Mouse (Mus musculus): ENCODE measurements around the gene Irf9. TPM values are rescaled to one million over a fixed set of nuclear protein-coding genes. Genes with fewer than 3 reads are reported as not detected.

Irf9 gene
- total RNA-seq, 2 experiments from 2014 or later = 11.5 to 15.7 TPM

DNA sequence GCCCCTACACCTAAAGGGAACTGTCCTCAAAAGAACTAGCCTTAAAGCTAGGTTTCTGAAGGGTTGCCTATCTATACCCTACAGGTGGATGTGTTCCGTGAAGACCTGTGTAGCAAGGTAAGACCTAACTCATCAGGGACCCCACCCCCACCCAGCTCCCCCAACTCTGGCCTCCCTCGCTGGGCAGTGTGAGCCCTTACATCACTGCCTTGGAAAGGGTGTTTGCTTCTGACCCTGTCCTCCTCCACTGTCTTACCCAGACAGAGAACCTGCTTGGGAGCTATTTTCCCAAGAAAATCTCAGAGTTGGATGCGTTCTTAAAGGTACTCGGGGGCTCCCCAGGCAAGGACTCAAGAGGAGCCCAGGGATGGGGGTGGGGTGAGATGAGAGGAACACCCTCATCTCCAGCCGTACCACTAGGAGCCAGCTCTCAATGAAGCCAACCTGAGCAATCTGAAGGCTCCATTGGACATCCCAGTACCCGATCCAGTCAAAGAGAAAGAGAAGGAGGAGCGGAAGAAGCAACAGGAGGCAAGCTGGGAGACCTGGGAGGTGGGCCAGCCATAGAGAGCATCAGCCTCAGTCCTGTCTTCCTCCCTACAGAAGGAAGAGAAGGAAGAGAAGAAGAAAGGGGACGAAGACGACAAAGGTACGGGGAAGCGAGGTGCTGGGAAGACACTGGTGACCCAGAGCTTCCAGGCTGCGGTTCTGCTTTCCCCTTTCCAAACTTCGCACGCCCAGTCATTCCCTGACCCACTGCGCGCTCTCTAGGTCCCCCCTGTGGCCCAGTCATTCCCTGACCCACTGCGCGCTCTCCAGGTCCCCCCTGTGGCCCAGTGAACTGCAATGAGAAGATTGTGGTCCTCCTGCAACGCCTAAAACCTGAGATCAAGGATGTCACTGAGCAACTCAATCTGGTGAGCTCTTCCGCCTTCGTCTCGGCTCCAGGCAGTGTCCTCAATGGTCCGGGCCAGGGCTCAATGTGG, 23.6 kb upstream of the Irf9 start:
- intact Hi-C loops (cut with DNase I) = no loop called here
- no peak for DNase-seq

DNA sequence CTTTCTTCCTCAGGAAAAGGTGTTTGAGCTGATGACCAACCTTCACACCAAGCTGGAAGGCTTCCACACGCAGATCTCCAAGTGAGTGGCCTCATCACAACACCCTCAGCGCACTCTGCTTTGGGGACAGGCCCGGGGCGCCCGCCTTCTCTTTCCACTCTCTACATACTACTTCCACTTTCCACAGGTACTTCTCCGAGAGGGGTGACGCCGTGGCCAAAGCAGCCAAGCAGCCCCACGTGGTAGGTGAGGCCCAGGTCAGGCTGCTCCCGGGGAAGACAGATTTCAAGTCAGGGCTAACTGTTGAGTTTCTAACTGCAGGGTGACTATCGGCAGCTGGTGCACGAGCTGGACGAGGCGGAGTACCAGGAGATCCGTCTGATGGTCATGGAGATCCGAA, 22.6 kb upstream of the Irf9 start:
- DNase-seq = no peak

GRCm38 (mm10) chr14:55581981-55582681, 21.2 kb upstream of the Irf9 start:
- DNase-seq = no peak
- intact Hi-C loops (cut with DNase I) = no loop called here

More for the DNA sequence above, 22.6 kb upstream of the Irf9 start:
- intact Hi-C loops (cut with DNase I) = no loop called here

- intact Hi-C loops (cut with DNase I) = no loop called here
- no peak for DNase-seq
Measured at GRCm38 (mm10) chr14:55584303-55584701, 19.1 kb upstream of the Irf9 start.

DNA sequence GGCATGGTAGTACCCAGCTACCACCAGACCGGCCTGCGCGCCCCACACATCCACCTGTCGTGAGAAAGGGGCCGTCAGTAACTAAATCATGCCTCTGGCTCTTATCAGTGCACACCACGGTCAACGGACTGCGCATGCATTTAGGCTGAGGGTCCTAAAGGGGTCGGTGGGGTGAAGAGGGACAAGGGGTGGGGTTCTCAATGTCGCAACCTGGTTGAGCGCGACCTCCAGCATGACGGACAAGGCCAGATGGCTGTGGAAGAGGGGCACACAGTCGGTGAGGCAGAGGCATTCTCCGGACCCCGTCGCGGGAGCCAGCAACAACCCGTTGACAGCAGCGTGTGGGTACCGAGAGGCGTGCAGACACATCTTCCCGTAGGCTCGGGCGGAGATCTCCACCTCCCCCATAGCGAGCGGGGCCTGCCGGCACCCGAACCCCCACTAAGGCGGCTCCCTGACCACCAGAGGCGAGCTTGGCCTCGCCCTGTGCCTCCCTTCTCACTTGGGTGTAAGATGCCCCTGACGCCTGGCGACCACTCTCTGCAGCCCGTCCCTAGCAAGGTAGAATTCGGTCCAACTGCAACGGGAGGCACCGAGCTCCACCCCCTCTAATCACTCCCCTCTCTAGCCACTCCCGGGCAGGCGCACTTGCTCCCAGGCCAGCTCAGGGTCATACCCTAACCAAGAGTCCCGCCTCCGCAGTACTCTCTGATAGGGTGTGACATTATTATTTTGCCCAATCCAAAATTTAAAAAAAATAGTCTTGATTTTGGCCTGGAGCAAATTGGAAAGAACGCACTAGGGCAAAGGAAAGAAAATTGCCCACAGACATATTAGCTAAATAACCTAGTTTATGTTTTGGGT, 18.4 kb upstream of the Irf9 start, which contains the start of gene Emc9:
TSS of gene Emc9 (minus strand) at position 601 of the 864 bp plus-strand sequence.
- peak; percentile 62 for DNase-seq
- intact Hi-C loops (cut with DNase I) = no loop called here

GRCm38 (mm10) chr14:55585566-55585960, 17.8 kb upstream of the Irf9 start:
- intact Hi-C loops (cut with DNase I) = no loop called here
- DNase-seq = no peak

GRCm38 (mm10) chr14:55586149-55586548, 17.2 kb upstream of the Irf9 start:
- DNase-seq = no peak
- intact Hi-C loops (cut with DNase I) = no loop called here

DNA sequence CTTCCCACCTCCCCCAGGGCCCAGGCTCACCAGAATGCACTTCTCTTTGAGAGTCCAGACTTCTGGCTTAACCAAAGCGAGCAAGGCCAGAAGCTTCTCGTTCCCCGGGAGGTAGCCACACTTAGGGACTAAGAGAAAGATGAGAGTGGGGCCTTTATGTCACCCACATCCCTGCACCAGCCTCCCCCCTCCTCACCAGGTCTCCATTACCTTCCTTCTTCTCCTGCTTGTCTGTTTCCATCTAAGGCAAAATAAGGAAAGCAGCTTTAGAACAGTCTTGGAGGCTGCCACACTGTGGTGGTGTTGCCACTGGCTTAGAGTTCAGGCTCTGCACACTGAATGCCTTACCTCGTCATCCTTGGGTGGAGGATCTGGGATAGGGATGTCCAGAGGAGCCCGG, 14.1 kb upstream of the Irf9 start:
- no peak for DNase-seq
- intact Hi-C loops (cut with DNase I) = no loop called here

DNA sequence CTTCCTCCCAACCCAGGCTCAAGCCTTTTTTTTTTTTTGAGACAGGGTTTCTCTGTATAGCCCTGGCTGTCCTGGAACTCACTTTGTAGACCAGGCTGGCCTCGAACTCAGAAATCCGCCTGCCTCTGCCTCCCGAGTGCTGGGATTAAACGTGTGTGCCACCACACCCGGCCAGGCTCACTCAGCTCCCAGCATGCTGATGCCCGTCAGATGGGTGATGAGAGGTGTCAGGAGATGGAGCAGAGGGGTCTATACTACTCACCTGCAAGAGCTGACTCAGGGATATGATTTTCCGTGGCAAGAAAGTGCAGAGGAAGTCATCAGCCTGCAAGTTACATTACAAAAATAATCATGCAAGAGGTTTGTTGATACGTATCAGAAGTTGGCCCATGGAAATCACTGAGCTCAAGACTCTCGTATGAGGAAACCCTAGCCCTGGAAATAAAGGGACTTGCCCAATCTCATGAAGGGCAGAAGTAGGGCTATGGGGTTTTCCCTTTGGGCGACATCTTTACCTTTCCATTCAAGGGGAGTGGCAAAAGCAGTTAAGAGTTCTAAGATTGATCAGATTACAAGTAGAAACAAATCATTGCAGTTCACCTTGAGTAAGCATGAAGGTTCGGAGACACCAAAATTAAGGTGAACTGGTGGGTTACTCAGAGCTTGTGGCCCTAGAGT, 13.5 kb upstream of the Irf9 start:
- DNase-seq = no peak
- intact Hi-C loops (cut with DNase I) = no loop called here

DNA sequence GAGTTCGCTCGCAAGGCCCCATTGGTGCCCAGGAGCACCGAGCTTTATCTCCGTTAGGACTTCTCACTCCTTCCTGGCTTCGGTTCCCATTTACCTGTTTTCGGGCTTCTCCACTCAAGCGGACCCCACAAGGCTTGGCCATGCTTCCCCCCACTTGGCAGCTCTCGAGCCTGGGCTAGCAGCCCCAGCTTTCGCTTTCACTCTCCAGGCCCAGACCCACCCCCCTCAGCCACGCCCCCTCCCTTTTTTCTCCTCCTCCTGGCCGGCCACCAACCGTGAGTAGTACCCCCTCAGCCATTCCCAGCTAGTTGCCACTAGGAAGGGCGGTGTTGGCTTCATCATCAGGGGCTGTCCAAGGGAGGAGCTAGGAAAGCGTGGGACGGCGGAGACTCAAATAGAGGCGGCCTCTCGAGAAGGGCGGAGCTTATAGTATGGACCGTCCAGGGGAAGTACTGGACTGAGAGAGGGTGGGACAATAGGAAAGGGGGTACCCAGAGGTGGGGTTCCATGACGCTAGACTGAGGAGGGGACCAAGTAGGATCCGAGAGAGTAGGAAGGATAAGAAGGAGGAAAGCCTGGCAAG, 12.5 kb upstream of the Irf9 start, which contains the start of gene Psme2:
TSS of gene Psme2 (minus strand) at position 366 of the 583 bp plus-strand sequence.
- peak; percentile 95 for DNase-seq
- intact Hi-C loops (cut with DNase I) = no loop called here

GRCm38 (mm10) chr14:55591331-55591891, 12.0 kb upstream of the Irf9 start, which contains the start of gene Rnf31:
TSS of gene Rnf31 (plus strand) at chr14:55591708.
- intact Hi-C loops (cut with DNase I) = no loop called here
- DNase-seq = peak; percentile 92

GRCm38 (mm10) chr14:55592226-55592625, 11.1 kb upstream of the Irf9 start:
- intact Hi-C loops (cut with DNase I) = no loop called here

DNA sequence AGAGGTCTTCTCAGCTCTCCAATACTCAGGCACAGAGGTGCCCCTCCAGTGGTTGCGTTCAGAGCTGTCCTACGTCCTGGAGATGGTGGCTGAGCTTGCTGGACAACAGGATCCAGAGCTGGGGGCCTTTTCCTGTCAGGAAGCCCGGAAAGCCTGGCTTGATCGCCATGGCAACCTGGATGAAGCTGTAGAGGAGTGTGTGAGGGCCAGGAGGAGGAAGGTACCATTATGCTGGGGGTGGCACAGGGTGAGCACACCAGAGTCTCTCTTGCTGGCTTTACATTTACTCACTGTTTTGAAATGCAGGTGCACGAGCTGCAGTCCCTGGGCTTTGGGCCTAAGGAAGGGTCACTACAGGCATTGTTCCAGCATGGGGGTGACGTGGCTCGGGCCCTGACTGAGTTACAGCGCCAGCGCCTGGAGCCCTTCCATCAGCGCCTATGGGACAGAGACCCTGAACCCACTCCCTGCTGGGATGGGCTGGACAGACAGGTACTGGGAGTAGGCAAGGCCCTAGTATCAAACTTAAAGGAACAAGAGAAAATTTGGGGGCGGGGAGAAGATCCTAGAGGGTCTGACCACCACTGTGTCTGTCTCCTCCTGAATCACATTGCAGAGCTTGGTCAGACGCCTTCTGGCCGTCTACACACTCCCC, 7.2 kb upstream of the Irf9 start:
- intact Hi-C loops (cut with DNase I) = no loop called here
- DNase-seq = peak; percentile 48

More at GRCm38 (mm10) chr14:55592226-55592625, 11.1 kb upstream of the Irf9 start:
- DNase-seq = no peak

DNA sequence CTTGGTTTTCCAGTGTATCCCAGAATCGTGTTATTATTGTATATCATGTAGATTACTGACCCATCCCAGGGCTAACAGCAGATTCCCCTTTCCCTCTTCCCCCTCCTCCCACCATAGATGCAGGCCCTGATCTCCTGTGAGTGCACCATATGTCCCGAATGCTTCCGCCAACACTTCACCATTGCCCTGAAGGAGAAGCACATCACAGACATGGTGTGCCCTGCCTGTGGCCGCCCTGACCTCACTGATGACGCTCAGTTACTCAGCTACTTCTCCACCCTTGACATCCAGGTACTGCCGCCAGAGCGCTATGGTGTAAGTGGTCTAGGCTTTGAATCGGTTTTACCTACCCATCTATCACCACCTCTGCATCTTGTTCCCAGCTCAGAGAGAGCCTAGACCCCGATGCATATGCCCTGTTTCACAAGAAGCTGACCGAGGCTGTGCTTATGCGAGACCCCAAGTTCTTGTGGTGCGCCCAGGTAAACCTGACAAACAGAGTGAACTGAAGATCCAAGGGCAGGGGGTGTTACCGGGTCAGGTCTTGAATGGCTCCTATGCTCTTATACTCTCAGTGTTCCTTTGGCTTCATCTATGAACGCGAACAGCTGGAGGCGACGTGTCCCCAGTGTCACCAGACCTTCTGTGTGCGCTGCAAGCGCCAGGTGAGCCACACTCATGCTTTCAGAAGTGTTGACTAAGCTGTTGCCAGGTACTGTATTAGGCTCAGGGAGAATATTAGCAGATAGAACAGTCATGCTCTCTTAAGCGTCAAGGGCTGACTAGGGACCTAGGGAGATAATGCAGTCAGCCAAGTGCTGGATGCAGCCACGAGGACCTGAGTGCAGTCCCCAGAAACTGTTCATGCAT, 4.6 kb upstream of the Irf9 start:
- intact Hi-C loops (cut with DNase I) = no loop called here
- no peak for DNase-seq

- DNase-seq = peak; percentile 85
- intact Hi-C loops (cut with DNase I) = no loop called here
Measured at GRCm38 (mm10) chr14:55603633-55604576, 534 bp downstream of the Irf9 start.

- intact Hi-C loops (cut with DNase I) = no loop called here
- no peak for DNase-seq
Measured at GRCm38 (mm10) chr14:55604823-55605222, 1.5 kb downstream of the Irf9 start.
